8 mouse cellular contexts compared by ENCODE assay signal in the genomic region with DNA sequence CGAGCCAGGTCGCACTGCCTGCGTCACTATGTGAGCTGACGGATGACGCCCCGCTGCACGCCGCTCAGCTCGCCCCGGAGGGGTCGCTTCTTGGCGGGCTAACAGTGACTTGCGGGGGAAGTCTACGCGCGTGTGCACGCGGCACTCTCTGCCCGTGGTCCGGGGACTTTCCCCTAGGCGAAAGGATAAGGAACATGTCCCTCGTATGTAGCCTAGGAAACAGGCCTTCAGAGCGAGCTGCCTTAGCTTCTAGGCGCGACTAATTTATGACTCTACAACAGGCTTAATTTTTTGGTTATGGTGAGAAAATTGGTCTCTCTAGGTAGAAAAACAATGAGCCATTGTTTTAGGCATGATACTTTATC. TPM values are rescaled to one million over a fixed set of nuclear protein-coding genes. Genes with fewer than 3 reads are reported as not detected.
DNase-seq lines count a peak whose midpoint lies in the region; ATAC-seq and TF ChIP-seq lines count a peak whose summit lies in the region.

A gene (plus strand): TSS at position 80 of the 365 bp plus-strand sequence.

- peak within 1 kb of the TSS; percentile 79 for H3K9ac ChIP-seq in forebrain, embryonic 12.5 days
- H3K9ac ChIP-seq in heart, postnatal 0 days (replicated peaks; ENCODE audit: low read depth, low read length): peak within 1 kb of the TSS; percentile 90
- peak within 1 kb of the TSS; percentile 89 for H3K9ac ChIP-seq in liver, embryonic 16.5 days (ENCODE audit: low read depth, low read length)
- H3K9ac ChIP-seq in neural tube, embryonic 13.5 days: peak within 1 kb of the TSS; percentile 82

- peak within 1 kb of the TSS; percentile 60 for H3K4me2 ChIP-seq in forebrain, embryonic 12.5 days
- H3K4me2 ChIP-seq in heart, postnatal 0 days (ENCODE audit: low read depth, low read length): peak within 1 kb of the TSS; percentile 82
- H3K4me2 ChIP-seq in liver, embryonic 16.5 days (ENCODE audit: low read depth, low read length): peak within 1 kb of the TSS; percentile 93
- peak within 1 kb of the TSS; percentile 64 for H3K4me2 ChIP-seq in neural tube, embryonic 13.5 days

- H3K9me3 ChIP-seq in E14TG2a.4 (ENCODE audit: low read length): no peaks in the 10 kb centered on the region
- no peaks in the 10 kb centered on the region for H3K9me3 ChIP-seq in forebrain, embryonic 12.5 days
- no peaks in the 10 kb centered on the region for H3K9me3 ChIP-seq in heart, postnatal 0 days (replicated peaks; ENCODE audit: control insufficient read depth, low read length)
- no peaks in the 10 kb centered on the region for H3K9me3 ChIP-seq in liver, embryonic 16.5 days (replicated peaks; ENCODE audit: control insufficient read depth, low read length)
- peaks cover 4% of the 10 kb centered on the region; the same call in 1 of the 2 replicates for H3K9me3 ChIP-seq in neural tube, embryonic 13.5 days

- peak within 1 kb of the TSS; percentile 92 for H3K4me3 ChIP-seq in E14TG2a.4 (replicated peaks; ENCODE audit: low read length)
- H3K4me3 ChIP-seq in forebrain, embryonic 12.5 days (replicated peaks): peak within 1 kb of the TSS; percentile 72
- H3K4me3 ChIP-seq in heart, postnatal 0 days (ENCODE audit: low read depth, low read length): peak within 1 kb of the TSS; percentile 91
- peak within 1 kb of the TSS; percentile 89 for H3K4me3 ChIP-seq in liver, embryonic 16.5 days (ENCODE audit: low read depth, low read length)
- H3K4me3 ChIP-seq in neural tube, embryonic 13.5 days: peak within 1 kb of the TSS; percentile 65
- H3K4me3 ChIP-seq in testis, adult 2 months (ENCODE audit: control insufficient read depth, low read depth, low read length): peak within 1 kb of the TSS; percentile 85

- WGBS in forebrain, embryonic 12.5 days: under 1% methylated on average over 25 of the region's 25 CpGs
- under 1% methylated on average over 25 of the region's 25 CpGs for WGBS in heart, postnatal 0 days
- WGBS in liver, embryonic 16.5 days (ENCODE audit: insufficient replicate concordance): 0% methylated on average over 25 of the region's 25 CpGs
- WGBS in neural tube, embryonic 13.5 days: under 1% methylated on average over 25 of the region's 25 CpGs

- peak; percentile 31; the same call in 1 of the 2 replicates for TF ChIP-seq POLR2A in testis, adult 2 months (IDR thresholded peaks at IDR 0.05; ENCODE audit: control insufficient read depth, low read depth, low read length)

- TF ChIP-seq EP300 in heart, postnatal 0 days (IDR thresholded peaks at IDR 0.05; ENCODE audit: low read depth): peak; percentile 86

- peaks cover 32% of the 10 kb centered on the region for H3K36me3 ChIP-seq in E14TG2a.4 (ENCODE audit: insufficient read depth, low read length)
- peaks cover 26% of the 10 kb centered on the region; the same call in 1 of the 2 replicates for H3K36me3 ChIP-seq in forebrain, embryonic 12.5 days (replicated peaks)
- peaks cover 15% of the 10 kb centered on the region for H3K36me3 ChIP-seq in heart, postnatal 0 days (replicated peaks; ENCODE audit: control insufficient read depth, insufficient read depth, low read length)
- H3K36me3 ChIP-seq in liver, embryonic 16.5 days (ENCODE audit: control insufficient read depth, insufficient read depth): peaks cover 24% of the 10 kb centered on the region
- H3K36me3 ChIP-seq in neural tube, embryonic 13.5 days: peaks cover 8% of the 10 kb centered on the region; the same call in 1 of the 2 replicates
- H3K36me3 ChIP-seq in testis, adult 2 months (ENCODE audit: control insufficient read depth, insufficient read depth, low read length): no peaks in the 10 kb centered on the region

- H3K27ac ChIP-seq in forebrain, embryonic 12.5 days: peak within 1 kb of the TSS; percentile 93
- peak within 1 kb of the TSS; percentile 92 for H3K27ac ChIP-seq in heart, postnatal 0 days (ENCODE audit: low read depth)
- peak within 1 kb of the TSS; percentile 85 for H3K27ac ChIP-seq in liver, embryonic 16.5 days (ENCODE audit: low read length)
- H3K27ac ChIP-seq in neural tube, embryonic 13.5 days (replicated peaks): peak within 1 kb of the TSS; percentile 90
- H3K27ac ChIP-seq in testis, adult 2 months (ENCODE audit: control insufficient read depth, insufficient read depth, low read depth, low read length): peak within 1 kb of the TSS; percentile 24

- ATAC-seq in forebrain, embryonic 12.5 days (ENCODE audit: low FRiP score): peak; percentile 98
- peak; percentile 98 for ATAC-seq in heart, postnatal 0 days (ENCODE audit: insufficient read depth, low read depth)
- ATAC-seq in liver, embryonic 16.5 days (ENCODE audit: low read depth): peak; percentile 98
- ATAC-seq in neural tube, embryonic 13.5 days (ENCODE audit: low read depth): peak; percentile 97

- no peak for TF ChIP-seq CTCF in E14TG2a.4 (conservative IDR thresholded peaks at IDR 0.05; ENCODE audit: low read length)
- no peak for TF ChIP-seq CTCF in heart, postnatal 0 days (IDR thresholded peaks at IDR 0.05; ENCODE audit: low read depth)
- no peak for TF ChIP-seq CTCF in testis, adult 2 months (IDR thresholded peaks at IDR 0.05; ENCODE audit: control insufficient read depth, insufficient read depth, insufficient replicate concordance, low read depth, low read length)

- peak; percentile 91 for DNase-seq in c-Kit-positive CD71-positive TER-119-positive erythroid progenitor cells, embryonic 14.5 days (ENCODE audit: low spot score)
- peak; percentile 98 for DNase-seq in heart, postnatal 0 days (ENCODE audit: low spot score)
- DNase-seq in kidney, postnatal 4 days: peak; percentile 91 to 95

- H3K4me1 ChIP-seq in E14TG2a.4 (replicated peaks; ENCODE audit: low read depth, low read length): peaks cover 46% of the 10 kb centered on the region
- peaks cover 31% of the 10 kb centered on the region for H3K4me1 ChIP-seq in forebrain, embryonic 12.5 days
- peaks cover 16% of the 10 kb centered on the region for H3K4me1 ChIP-seq in heart, postnatal 0 days (ENCODE audit: control insufficient read depth, insufficient read depth)
- peaks cover 36% of the 10 kb centered on the region for H3K4me1 ChIP-seq in liver, embryonic 16.5 days (ENCODE audit: control insufficient read depth, low read depth, low read length)
- H3K4me1 ChIP-seq in neural tube, embryonic 13.5 days (replicated peaks): peaks cover 22% of the 10 kb centered on the region
- H3K4me1 ChIP-seq in testis, adult 2 months (ENCODE audit: control insufficient read depth, insufficient read depth, low read length): peaks cover 11% of the 10 kb centered on the region

- H3K27me3 ChIP-seq in E14TG2a.4 (ENCODE audit: insufficient read depth, low read length): 0 out of 2 replicates have a peak, but pooled peaks cover 6% of the 10 kb centered on the region
- peaks cover 3% of the 10 kb centered on the region; the same call in 1 of the 2 replicates for H3K27me3 ChIP-seq in forebrain, embryonic 12.5 days
- no peaks in the 10 kb centered on the region for H3K27me3 ChIP-seq in heart, postnatal 0 days (ENCODE audit: control insufficient read depth, insufficient read depth, low read length)
- H3K27me3 ChIP-seq in liver, embryonic 16.5 days (ENCODE audit: control insufficient read depth, insufficient read depth, low read depth, low read length): no peaks in the 10 kb centered on the region
- no peaks in the 10 kb centered on the region for H3K27me3 ChIP-seq in neural tube, embryonic 13.5 days
- no peaks in the 10 kb centered on the region for H3K27me3 ChIP-seq in testis, adult 2 months (ENCODE audit: control insufficient read depth, insufficient read depth, low read length)

RNA-seq across cellular contexts. Expression of the gene that starts here (rescaled TPM):
- polyA plus RNA-seq in forebrain, embryonic 12.5 days (2016; fragmentation: Nextera tagmentation; extraction: Ambion mirVana): 44.7 and 45.8 TPM in 2 replicates
- total RNA-seq in heart, postnatal 0 days (2014; rRNA removed; ENCODE audit: low replicate concordance): 26.6 and 44.0 TPM in 2 replicates
- polyA plus RNA-seq in heart, postnatal 0 days (2015; fragmentation: Nextera tagmentation; extraction: Ambion mirVana): 81.7 and 82.4 TPM in 2 replicates
- 35.2 and 37.0 TPM in 2 replicates for polyA plus RNA-seq in liver, embryonic 16.5 days (2015; fragmentation: Nextera tagmentation; extraction: Ambion mirVana)
- polyA plus RNA-seq in neural tube, embryonic 13.5 days (2015; fragmentation: Nextera tagmentation; extraction: Ambion mirVana): 65.5 and 73.1 TPM in 2 replicates
- 33.5 and 46.6 TPM in 2 replicates for polyA plus RNA-seq in testis, adult 2 months (2012; rRNA removed)

Comparison
In these comparisons a context has a peak if more than half of its experiments do, and no peak if none do; other contexts are left out.
1. Peak in every context shown above with its lines: DNase-seq, ATAC-seq, H3K4me3 ChIP-seq and H3K27ac ChIP-seq.
2. H3K27ac ChIP-seq: peak in every context shown above with its lines; median percentile 93 in forebrain, embryonic 12.5 days; 92 in heart, postnatal 0 days; 90 in neural tube, embryonic 13.5 days; 85 in liver, embryonic 16.5 days; 24 in testis, adult 2 months.